Mouse (Mus musculus) layer of hippocampus, postnatal 36 days (tissue): ENCODE measurements around the gene Scube1. TPM values are rescaled to one million over a fixed set of nuclear protein-coding genes. Genes with fewer than 3 reads are reported as not detected.

Experiments used
- DNase-seq, 2 experiments: peaks; one replicate each; pipeline ENCODE4 v3.0.0; 2022
- total RNA-seq, 2 experiments: library from RNA; stranded (reverse); gene quantifications; 2 replicates each; pipeline ENCODE4 v1.2.3; 2021

The Scube1 gene
- total RNA-seq, result 10 to 100 TPM; 19.3 to 21.8 TPM

DNA sequence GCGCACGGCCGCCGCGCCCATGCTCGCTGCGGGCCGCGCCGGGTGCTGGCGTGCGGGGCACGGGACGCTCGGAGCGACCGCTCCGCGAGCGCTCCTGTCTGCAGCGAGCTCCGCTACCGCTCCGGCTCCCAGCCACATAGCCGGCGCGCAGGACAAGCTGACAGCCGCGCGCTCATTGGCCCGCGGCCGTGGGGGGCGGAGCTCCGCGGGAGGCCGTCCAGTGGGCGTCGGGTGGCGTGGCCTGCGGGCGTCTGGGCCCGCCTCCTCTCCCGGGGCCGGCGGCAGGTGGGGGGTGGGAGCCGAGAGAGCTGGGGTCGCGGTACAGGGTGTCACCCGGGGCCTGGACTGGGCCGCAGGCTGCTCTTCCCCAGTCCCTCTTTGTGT lies at the start of gene Scube1:
TSS of gene Scube1 (minus strand) at position 136 of the 384 bp plus-strand sequence.
- DNase-seq, result peak; percentile 87 to 90

DNA sequence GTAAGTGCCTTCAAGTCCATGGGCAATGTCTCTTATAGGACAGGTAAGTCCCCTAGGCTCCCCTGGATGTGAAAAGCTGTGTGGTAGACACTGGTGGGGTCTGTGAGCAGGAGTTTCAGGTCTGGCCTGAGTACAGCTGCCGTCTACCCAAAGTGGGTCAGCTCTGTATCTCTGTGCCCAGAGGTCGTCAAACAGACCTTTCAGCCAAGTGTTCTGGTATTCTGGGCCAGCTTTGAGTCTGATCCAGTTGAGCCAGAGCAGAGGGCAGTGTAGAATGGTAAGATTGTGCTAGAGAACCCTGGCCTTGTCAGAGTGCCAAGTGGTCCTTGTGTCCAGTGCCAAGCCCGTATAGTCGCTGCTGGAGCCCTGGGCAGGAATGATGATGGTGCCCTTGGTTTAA lies 48.1 kb upstream of the Scube1 start:
- peak in 1 of 2 experiments; percentile 44 for DNase-seq

DNA sequence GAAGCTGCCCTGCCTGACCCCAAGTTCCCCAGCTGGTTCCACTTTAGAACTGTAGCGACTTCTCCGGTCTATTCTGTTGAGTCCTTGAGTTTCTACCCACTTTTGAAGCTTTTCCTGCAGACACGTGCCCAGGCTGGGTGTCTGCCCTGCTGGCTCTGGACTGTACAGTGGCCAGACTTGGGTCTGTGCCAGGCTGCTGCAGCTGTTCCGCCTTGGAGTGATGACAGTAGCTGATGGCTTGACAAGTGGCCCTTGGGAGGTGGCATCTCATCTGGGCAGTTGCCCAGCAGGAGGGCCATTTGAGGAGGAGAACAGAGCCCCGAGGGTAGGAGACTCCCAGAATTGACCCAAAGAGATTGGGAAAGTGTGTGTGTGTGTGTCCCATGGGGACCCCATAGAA lies 47.6 kb upstream of the Scube1 start:
- DNase-seq, result peak in 1 of 2 experiments; percentile 50

DNA sequence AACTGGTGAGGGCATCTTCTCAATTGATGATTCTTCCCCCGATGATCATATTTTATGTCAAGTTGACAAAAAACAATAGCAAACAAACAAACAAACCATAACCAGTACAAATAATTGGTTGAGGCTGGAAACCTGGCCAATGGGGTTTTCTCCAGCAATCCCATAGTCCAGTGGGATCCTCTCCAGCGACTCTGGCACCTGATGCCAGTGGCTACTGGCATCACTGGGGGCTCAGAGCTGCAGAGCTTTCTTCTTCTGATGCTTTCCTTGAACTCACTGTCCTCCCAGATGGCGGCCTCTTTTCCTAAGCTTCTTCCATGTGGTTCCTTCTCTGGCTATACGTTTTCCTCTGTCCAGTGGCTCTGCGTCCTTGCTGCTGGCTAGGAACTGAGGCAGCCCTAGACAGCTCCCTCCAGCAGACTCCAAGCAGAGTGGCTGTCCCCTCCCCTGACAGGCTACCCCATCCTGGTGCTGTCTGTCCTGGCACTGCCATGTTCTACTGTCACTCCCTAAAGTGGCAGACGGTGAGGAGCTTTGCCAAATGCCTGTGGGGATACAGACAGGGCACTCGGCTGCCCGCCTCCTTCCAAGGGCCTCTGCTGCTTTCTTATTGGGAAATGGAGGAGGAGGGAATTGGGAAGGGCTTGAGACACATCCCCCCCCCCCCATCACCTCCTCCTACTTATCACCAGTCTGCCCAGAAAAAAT lies 46.7 kb upstream of the Scube1 start:
- DNase-seq, result no peak

DNA sequence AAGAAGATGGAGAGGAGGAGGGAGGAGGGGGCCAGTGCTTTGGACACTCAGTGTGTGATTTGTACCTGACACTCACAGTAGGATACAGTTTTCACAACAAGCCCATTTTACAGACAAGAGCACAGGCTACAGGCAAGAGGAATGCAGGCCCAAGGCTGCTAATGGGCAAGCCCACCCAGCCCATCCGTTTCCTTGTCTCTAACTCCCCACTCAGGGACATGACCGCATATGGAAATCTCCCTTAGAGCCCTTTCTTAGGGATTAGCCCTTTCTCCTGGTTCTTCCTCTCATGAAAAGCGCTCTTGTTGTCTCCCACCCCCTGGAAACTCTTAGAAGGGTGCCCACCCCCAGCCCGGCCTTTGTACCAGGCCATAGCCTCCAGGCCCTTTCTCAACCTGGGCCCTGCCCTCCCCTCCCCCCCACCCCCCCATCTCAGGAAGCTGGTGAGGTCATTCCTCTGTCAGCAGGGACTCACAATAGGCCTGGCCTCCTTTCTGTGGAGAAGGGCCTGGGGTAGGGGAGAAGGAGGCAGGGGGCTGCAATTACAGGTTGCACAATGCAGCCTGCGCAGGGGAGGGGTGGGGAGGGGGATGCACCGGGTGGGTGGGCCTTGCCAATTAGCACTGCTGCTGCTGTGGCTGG lies 40.7 kb upstream of the Scube1 start:
- DNase-seq, result no peak

DNA sequence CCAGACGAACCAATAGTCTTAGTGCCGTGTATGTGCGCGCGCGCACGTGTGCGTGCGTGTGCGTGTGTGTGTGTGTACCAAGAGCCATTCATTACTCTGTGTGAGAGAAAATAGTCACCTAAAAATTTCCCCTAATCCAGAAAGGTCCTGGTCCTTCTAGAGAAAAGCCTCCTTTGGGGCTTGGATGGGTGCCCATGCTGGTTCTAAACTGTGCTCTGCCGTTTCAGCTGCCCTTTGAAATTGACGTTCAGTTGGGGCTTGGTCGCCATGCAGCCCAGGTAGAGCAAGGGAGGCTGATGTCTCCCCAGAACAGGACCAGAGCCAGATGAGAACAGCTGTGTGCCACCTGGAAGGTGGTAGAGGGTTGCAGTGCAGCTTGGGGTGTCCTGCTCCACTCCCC lies 36.7 kb upstream of the Scube1 start:
- DNase-seq, result no peak

DNA sequence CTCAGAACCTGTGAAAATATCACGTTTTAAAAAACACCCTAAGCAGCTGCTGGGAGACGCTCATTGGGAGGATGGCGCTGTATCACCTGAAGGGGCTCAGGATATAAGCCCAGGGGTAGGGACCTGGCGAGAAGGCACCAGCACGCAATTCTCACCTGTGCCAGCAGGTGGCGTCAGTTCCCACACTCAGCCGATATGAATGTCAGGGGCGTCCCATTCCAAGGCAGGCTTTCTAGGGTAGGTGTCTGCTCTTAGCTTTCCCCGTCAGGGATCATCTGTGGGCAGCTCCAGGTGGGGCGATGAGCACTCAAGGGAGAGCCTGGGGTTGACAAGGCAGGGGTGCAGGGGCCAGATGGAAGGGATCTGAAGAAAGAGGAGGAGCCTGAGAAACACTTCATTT lies 35.9 kb upstream of the Scube1 start:
- peak; percentile 65 to 69 for DNase-seq

DNA sequence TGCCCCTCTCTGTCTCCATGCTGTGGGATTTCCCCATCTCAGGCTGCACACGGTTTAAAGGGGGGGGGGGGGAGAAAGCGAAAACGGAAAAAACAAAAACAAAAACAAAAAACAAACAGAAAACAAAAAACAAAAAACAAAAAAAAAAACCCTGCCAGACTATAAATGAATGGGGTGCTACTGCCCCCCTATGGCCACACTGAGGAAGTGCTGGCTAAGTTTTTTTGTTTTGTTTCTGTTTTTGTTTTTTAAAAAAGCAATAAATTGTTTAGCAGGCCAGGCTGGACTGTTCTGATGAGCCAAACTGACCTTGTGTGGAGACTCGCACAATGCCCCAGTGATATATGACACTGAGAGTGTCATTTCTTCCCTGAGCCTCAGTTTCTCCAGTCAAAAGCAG lies 34.1 kb upstream of the Scube1 start:
- no peak for DNase-seq

DNA sequence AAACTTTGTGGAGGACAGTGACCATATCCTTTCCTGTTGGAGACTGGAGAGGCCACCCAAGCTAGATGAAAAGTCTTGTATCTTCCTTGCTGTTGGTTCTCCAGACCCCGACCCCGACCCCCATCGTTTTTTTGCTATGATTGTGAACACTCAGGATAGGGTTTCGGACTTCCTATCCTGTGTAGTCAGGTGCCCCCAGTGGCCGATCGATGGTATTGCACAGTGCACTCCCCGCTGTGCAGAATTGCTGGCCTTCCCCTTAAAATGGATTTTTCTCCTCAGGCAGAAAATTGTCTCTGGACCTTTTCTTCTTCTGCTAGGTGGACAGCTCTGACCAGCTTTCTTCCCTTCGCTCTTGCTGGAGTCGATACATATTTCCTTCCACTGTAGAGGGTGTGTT lies 31.9 kb upstream of the Scube1 start:
- DNase-seq, result no peak

DNA sequence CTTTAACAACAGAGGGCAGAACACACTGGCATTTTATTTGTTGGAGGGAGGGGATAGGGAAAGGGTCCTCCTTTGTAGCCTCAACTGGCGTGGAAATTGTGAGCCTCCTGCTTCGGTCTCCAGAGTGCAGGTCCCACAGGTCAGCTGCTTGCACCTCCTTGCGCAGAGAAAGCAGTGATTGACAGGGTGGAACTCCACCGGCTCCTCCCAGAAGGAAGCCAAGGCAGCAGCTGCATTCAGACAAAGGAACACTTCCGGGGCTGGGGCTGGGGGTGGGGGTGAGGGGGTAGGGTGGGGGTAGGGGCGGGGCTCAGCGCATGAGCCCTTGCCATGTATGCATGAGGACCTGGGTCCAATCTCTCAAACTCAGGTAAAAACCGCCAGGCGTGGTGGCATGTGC lies 24.6 kb upstream of the Scube1 start:
- DNase-seq, result no peak

DNA sequence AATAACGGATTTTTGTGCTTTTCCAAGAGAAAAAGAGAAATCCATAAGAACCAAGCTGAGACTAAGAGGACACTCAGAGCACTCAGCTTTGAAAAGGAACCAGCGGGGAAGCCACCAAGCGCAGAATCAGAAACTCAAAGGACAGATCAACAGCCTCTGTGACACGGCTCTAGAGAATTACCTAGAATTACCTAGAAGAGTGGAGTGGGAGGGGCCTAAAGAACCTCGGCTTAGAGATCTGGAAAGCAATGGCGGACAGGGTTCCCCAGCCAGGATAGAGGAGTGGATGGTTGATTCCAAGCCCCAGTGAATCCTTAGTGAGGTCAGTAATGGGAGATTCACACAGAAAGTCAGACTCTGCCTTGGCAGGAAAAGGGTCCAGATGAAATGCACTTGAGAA lies 24.2 kb upstream of the Scube1 start:
- no peak for DNase-seq

DNA sequence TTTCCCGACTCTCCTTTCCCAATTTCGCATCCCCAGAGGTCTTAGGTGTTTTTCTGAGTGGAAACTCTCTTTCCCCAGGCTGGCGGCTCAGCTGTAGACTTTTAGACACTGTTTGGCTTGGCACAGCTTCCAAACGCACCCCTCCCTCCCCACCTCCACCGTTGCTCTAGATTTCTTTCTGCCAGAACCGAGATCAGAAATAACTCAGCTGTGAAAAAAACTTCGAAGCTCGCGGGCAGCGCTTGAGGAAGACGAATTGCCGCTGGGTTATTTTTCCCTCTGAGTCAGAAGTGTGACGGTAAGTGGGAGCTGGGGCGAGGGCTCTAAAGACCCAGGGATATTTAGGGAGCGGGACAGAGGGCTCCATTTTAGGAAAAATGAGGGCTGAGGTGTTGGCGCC lies 21.5 kb upstream of the Scube1 start:
- no peak for DNase-seq

DNA sequence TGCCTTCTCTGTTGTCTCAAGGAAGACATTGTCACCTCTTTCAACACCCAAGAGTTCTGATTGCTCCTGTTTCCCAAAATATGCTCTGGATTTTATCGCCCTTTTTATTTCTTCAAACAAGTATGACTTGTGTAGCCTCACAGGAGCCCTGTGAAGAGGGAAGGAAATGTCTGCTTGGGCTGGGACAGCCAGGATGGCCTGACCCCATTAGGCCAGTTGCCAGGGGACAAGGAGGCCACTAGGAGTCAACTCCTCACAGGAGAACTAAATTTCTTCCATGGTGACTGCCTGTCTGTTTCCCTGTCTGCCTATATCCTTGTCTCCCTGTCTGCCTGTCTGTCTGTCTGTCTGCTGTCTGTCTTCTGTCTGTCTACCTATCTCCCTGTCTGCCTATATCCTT lies 17.2 kb upstream of the Scube1 start:
- DNase-seq, result no peak

DNA sequence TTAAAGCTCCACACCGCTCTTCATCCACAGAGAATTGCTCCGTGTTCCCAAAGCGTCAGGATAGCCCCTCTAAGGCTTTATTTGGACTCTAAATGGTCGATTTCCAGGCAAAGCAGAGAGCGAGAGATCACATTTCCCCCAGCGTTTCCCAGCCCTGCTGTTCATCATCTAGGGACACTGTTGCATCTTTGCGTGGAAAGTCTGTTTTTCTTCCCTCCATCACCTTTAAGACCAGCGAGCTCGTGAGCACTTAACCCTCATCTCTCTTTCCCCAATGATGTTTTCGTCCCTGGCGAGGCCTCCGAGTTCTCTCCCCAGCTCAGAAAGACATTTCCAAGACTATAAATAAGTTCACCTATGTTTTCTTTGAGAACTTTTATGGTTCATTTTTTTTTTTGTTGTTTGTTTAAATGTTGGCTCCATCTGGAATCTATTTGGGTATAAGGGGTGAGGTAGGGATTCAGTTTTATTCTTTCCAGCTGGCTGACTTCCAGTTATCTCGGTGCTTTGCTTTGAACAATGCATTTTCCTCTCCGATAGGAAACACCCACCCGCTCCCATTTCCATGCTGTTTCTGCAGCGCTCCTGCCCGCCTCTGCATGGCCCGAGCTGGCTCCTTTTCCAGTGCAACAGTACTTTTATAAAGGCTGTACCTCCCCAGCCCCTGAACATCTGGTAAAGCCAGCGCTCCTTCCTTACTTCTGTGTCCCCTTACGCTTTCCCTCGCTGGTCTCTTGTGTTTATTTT lies 16.0 kb upstream of the Scube1 start:
- DNase-seq, result no peak

DNA sequence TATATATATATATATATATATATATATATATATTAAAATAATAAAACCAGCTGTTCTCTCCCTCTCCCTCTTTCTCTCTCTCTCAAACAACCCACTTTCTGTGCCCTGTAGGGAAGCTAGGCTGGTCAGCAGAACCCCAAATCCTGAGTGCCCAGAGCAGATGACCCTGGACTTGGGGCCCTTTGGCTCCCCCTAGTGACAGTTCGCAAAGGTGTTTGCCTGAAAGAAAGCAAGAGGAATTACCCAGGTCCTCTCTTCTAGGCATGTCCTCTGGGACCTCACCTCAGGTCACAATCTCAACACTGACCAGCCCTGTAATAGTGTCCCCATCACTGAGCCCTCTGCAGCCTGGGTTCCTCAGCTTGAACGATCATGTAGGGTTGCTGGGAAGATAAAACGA lies 2.8 kb upstream of the Scube1 start:
- peak; percentile 22 for DNase-seq

DNA sequence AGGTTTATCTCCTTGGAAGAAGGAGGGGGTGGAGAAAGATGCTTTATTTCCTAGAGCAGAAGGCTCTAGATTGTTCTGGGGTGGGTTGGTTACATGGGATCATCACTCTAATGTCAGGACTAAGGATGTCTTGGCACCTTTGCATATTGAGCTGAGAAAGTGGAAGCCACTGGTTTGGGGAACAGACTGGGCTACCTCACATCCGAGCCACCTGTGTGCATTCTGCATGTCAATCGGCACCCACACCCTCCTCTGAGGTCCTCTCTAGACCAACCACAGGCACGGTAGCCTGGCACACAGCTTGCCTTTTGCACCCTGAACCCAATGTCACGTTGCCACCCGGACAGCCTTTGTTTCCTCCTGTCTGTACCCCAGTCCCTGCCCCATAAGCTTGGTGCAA lies 1.9 kb upstream of the Scube1 start:
- no peak for DNase-seq

DNA sequence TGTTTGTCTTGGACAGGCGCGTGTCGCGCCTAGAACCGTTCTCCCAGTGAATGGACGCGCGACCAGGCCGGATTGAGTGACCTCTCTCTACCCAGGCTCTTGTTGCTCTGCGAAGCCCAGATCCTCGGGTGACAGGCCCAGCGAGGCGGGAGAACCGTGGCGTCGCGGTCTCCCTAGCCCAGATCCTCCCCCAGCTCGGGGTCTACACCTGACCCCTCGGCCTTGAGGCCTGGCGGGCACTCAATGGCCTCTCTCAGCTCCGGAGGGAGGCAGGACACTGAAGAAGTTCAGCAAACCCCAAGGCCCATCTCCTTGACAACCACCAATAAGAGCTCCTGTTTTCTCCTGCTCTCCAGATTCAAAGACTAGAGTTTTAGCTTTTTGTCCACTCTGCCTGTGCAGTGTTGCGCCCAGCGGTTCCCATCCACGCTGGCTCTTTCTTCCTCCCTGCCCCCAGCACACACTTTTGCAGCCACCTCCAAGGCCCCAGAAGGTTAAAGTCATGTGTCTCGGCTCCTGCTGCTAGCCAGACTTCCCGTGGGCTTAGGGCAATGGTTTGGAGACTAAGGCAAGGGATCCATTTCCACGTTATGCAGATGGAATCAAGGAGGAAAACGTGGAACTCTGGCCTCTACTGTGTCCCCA lies 857 bp upstream of the Scube1 start:
- DNase-seq, result no peak

DNA sequence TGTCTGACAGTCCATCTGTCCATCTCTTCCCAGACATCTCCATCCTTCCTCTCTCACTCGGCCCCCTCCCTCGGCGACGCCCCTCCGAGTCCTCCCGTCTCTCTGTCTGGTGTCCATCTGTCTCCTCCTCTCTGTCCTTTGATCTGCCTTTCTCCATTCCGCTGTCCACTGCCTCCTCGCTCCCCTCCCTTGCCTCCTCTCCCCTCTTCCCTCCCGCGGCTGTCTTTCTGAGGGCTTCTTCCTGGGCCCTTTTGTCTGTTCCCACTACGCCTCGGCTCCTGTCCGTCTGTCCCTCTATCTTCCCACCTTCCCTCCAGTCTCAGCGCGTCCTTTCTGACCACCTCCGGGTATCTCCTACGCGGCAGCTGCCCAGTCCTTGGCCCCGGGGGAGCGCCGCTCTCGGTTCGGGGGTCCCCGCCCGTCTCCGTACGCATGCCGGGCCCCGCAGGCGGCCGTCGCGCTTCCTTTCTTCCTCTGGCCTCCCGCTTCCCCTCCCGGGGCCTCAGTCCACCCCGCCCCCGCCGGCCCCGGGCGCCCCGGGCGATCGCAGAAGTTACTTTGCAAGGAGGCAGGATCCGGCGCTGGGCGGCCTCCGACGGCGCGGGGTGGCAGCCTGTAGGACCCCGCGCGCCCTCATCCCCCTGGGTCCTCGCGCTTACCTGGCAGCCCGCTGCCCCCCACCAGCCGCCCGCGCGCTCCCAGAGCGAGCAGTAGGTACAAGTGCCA lies 498 bp downstream of the Scube1 start:
- no peak for DNase-seq

DNA sequence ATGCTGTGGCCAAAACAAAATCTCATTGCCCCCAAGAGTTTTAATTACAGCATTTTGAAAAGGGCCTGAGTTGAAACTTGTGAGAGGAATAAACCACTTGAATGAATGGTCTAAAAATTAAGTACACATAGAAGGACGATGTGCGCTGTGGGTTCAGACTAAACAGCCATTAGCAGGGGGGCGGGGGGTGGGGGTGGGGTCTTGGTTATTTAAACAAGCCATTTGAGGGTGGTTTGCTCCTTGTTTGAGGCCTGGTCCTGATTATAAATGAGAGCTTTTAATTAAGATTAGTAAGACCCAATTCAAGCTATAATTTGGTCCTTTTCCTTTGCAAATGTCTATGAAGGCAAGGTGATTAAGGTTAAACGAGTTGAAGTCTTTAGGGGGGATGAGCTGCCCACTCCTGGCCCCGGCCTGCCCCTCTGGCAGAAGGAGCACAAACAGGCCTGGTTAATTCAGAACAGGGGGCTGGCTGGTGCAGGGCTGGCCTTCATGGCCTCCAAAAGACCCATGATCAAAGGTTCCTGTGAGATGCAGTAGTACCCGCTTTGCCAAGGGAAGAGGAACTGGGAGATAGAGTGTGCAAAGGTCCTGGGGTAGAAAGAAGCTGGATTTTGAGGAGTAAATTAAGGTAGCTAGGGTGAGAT lies 9.1 kb downstream of the Scube1 start:
- no peak for DNase-seq

DNA sequence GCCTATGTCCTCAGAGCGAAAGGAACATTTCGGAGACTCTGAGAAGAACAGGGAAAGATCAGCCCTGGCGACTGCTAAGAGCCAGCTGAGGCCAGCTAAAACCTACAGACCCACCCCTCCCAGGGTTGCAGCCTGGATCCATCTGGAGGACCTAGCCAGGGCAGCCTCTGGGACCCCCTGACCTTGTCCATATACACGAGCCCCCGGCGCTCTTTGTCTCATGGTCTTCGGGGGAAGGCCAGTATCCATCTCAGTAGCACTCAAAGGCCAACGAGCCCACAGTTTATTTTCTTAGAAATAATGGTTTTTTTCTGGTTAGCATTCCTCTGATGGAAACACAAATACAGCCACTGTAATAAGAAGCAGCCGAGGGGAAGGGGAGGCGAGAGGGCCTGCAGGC lies 12.0 kb downstream of the Scube1 start:
- DNase-seq, result no peak

DNA sequence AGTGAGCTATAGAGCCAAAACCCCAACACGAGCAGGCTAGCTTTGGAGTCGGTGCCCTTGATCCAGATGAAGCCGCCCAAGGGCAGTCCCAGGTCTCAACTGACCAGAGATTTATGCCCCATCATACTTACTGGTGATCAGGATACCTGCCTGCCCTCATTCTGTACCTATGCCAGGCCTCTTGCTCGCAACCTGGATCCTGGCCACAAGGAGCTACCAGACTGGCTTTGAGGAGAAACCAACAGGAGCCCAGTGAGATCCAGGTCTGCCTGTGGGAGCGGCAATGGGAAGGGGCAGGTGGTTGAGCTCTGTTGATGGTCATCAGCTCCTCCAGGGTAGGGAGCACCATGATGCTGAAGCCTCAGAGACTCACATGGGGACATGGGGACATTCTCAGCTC lies 12.5 kb downstream of the Scube1 start:
- no peak for DNase-seq
